Mouse (Mus musculus): ENCODE data around the gene Sptbn2.

DNA sequence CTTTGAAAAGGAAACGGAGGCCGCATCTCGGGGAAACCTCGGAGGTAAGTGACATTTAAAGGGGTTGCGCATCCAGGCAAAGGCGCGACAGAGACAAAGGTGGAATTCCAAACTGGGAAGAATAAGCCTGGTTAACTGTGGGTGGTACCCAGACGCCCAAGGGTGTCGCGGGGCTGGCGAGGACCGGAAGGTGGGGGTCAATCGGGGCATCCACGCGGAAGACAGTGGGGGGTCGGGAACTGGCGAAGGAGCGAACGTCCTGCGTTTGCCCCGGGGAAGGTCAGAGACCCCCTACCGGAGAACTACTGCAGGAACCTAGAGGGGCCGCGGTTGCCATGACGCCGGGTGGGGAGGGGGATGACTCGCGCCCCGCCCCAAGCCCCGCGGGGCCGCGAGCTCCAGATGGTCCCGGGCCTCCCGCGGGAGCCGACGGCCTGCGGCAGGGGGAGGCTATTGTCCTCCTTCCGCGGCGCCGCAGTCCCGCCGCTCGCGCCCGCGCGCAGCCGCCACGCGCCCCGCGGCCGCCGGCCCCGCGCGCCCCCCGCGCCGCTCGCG, 711 bp downstream of the Sptbn2 start:
- TF ChIP-seq POLR2A (IDR thresholded peaks at IDR 0.05; ENCODE audit: insufficient read depth, low read depth, low read length) = no peak
- TF ChIP-seq CTCF (IDR thresholded peaks at IDR 0.05) = no peak
- TF ChIP-seq EP300 (IDR thresholded peaks at IDR 0.05; ENCODE audit: insufficient read depth, low read depth, low read length) = no peak
